Mouse (Mus musculus): ENCODE measurements around the gene Kcnh6.

GRCm38 (mm10) chr11:105975050-105975449, 32.9 kb upstream of the Kcnh6 start:
- TF ChIP-seq CTCF (IDR thresholded peaks at IDR 0.05; ENCODE audit: control insufficient read depth, insufficient read depth, low read length) (no peak), POLR2A (IDR thresholded peaks at IDR 0.05; ENCODE audit: borderline replicate concordance, control insufficient read depth, low read depth, low read length) (no peak)
